Mouse (Mus musculus) layer of hippocampus, adult 18-20 months (tissue): ENCODE measurements at regions not wholly inside any gene's neighbourhood (a gene's known extent, or its start where the extent isn't known, plus 50 kb on each side); places are given as distances from the start of the nearest gene placed in this dataset.

Experiments used
- DNase-seq, 2 experiments: peaks; one replicate each; pipeline ENCODE4 v3.0.0; 2022; ENCODE audit warnings: low spot score in 2 of 2

GRCm38 (mm10) chr2:8115891-8116290, 606.5 kb upstream of the Celf2 start:
- no peak for DNase-seq

GRCm38 (mm10) chr2:8112361-8113073, 603.2 kb upstream of the Celf2 start:
- peak; percentile 32 to 65 for DNase-seq

GRCm38 (mm10) chr2:8094157-8094556, 584.8 kb upstream of the Celf2 start:
- no peak for DNase-seq

GRCm38 (mm10) chr2:8067901-8068300, 558.5 kb upstream of the Celf2 start:
- DNase-seq: no peak

GRCm38 (mm10) chr2:8061687-8062086, 552.3 kb upstream of the Celf2 start:
- DNase-seq: no peak

- peak in 1 of 2 experiments; percentile 51 for DNase-seq
Observed at GRCm38 (mm10) chr2:8029212-8029611, 519.8 kb upstream of the Celf2 start.

GRCm38 (mm10) chr2:8027571-8027970, 518.2 kb upstream of the Celf2 start:
- no peak for DNase-seq

- DNase-seq: peak in 1 of 2 experiments; percentile 30
Observed at GRCm38 (mm10) chr2:8026648-8027047, 517.3 kb upstream of the Celf2 start.

GRCm38 (mm10) chr2:8022651-8023050, 513.3 kb upstream of the Celf2 start:
- DNase-seq: no peak

- DNase-seq: peak; percentile 27 to 69
Observed at GRCm38 (mm10) chr2:8022043-8022442, 512.7 kb upstream of the Celf2 start.

GRCm38 (mm10) chr2:8012826-8013225, 503.5 kb upstream of the Celf2 start:
- DNase-seq: peak; percentile 41 to 56

GRCm38 (mm10) chr2:7999444-7999843, 490.1 kb upstream of the Celf2 start:
- no peak for DNase-seq

- no peak for DNase-seq
Observed at GRCm38 (mm10) chr2:7974471-7974870, 465.1 kb upstream of the Celf2 start.

- no peak for DNase-seq
Observed at GRCm38 (mm10) chr2:7963456-7963855, 454.1 kb upstream of the Celf2 start.

- DNase-seq: no peak
Observed at GRCm38 (mm10) chr2:7954210-7954609, 444.8 kb upstream of the Celf2 start.

GRCm38 (mm10) chr2:7952846-7953245, 443.5 kb upstream of the Celf2 start:
- DNase-seq: no peak

- DNase-seq: peak; percentile 23 to 49
Observed at GRCm38 (mm10) chr2:7944946-7945345, 435.6 kb upstream of the Celf2 start.

GRCm38 (mm10) chr2:7933617-7934016, 424.3 kb upstream of the Celf2 start:
- DNase-seq: peak in 1 of 2 experiments; percentile 51

- DNase-seq: peak in 1 of 2 experiments; percentile 57
Observed at GRCm38 (mm10) chr2:7906271-7906670, 396.9 kb upstream of the Celf2 start.

GRCm38 (mm10) chr2:7893787-7894186, 384.4 kb upstream of the Celf2 start:
- DNase-seq: no peak
